Mouse (Mus musculus): ENCODE results near the gene Kif7. TPM values are rescaled to one million over a fixed set of nuclear protein-coding genes. Genes with fewer than 3 reads are reported as not detected.

Kif7 gene
- 0.60 and 0.71 TPM in 2 replicates for polyA plus RNA-seq (2012; ENCODE audit: insufficient read depth, insufficient read length, missing spikeins)

GRCm38 (mm10) chr7:79715187-79715981 lies at the start of gene Kif7:
Gene Kif7, minus strand, starts transcription at chr7:79715720.
- H3K4me3 ChIP-seq (ENCODE audit: insufficient read depth, low read length): peak within 1 kb of the TSS; percentile 74
- TF ChIP-seq POLR2A (IDR thresholded peaks at IDR 0.05; ENCODE audit: borderline replicate concordance, low read depth, low read length) (no peak), CTCF (IDR thresholded peaks at IDR 0.05; ENCODE audit: low read depth, low read length) (no peak)
- peaks cover 3% of the 10 kb centered on the region; the same call in 1 of the 2 replicates for H3K4me1 ChIP-seq (ENCODE audit: control insufficient read depth, insufficient read depth, low read length)
- H3K27ac ChIP-seq (ENCODE audit: insufficient read depth, low read depth, low read length): no peak within 1 kb of the TSS

- TF ChIP-seq CTCF (IDR thresholded peaks at IDR 0.05; ENCODE audit: low read depth, low read length) (no peak), POLR2A (IDR thresholded peaks at IDR 0.05; ENCODE audit: borderline replicate concordance, low read depth, low read length) (no peak)
- Histone ChIP-seq H3K4me1 (ENCODE audit: control insufficient read depth, insufficient read depth, low read length) (peaks cover 13% of the 10 kb centered on the region), H3K27ac (ENCODE audit: insufficient read depth, low read depth, low read length) (no peak overlapping the region), H3K4me3 (ENCODE audit: insufficient read depth, low read length) (no peak overlapping the region)
Measured at GRCm38 (mm10) chr7:79762106-79762505, 46.6 kb upstream of the Kif7 start.

- TF ChIP-seq CTCF (IDR thresholded peaks at IDR 0.05; ENCODE audit: low read depth, low read length): no peak
- H3K27ac ChIP-seq (ENCODE audit: insufficient read depth, low read depth, low read length): peak overlapping the region; percentile 26
Measured at GRCm38 (mm10) chr7:79761124-79761876, 45.8 kb upstream of the Kif7 start.

GRCm38 (mm10) chr7:79759766-79760165 lies 44.2 kb upstream of the Kif7 start:
- no peak for TF ChIP-seq CTCF (IDR thresholded peaks at IDR 0.05; ENCODE audit: low read depth, low read length)
- no peak for TF ChIP-seq POLR2A (IDR thresholded peaks at IDR 0.05; ENCODE audit: borderline replicate concordance, low read depth, low read length)
- no peak overlapping the region for H3K4me3 ChIP-seq (ENCODE audit: insufficient read depth, low read length)
- no peak overlapping the region for H3K27ac ChIP-seq (ENCODE audit: insufficient read depth, low read depth, low read length)
- H3K4me1 ChIP-seq (ENCODE audit: control insufficient read depth, insufficient read depth, low read length): peaks cover 13% of the 10 kb centered on the region

More at GRCm38 (mm10) chr7:79761124-79761876, 45.8 kb upstream of the Kif7 start:
- H3K4me3 ChIP-seq (ENCODE audit: insufficient read depth, low read length): no peak overlapping the region
- peaks cover 13% of the 10 kb centered on the region for H3K4me1 ChIP-seq (ENCODE audit: control insufficient read depth, insufficient read depth, low read length)

- no peak overlapping the region for H3K27ac ChIP-seq (ENCODE audit: insufficient read depth, low read depth, low read length)
- TF ChIP-seq POLR2A (IDR thresholded peaks at IDR 0.05; ENCODE audit: borderline replicate concordance, low read depth, low read length): no peak
- no peak for TF ChIP-seq CTCF (IDR thresholded peaks at IDR 0.05; ENCODE audit: low read depth, low read length)
Measured at GRCm38 (mm10) chr7:79758176-79758575, 42.7 kb upstream of the Kif7 start.

GRCm38 (mm10) chr7:79756334-79756733 lies 40.8 kb upstream of the Kif7 start:
- Histone ChIP-seq H3K27ac (ENCODE audit: insufficient read depth, low read depth, low read length) (no peak overlapping the region), H3K4me1 (ENCODE audit: control insufficient read depth, insufficient read depth, low read length) (peaks cover 5% of the 10 kb centered on the region), H3K4me3 (ENCODE audit: insufficient read depth, low read length) (no peak overlapping the region)
- TF ChIP-seq CTCF (IDR thresholded peaks at IDR 0.05; ENCODE audit: low read depth, low read length): no peak
- TF ChIP-seq POLR2A (IDR thresholded peaks at IDR 0.05; ENCODE audit: borderline replicate concordance, low read depth, low read length): no peak

More at GRCm38 (mm10) chr7:79758176-79758575, 42.7 kb upstream of the Kif7 start:
- Histone ChIP-seq H3K4me1 (ENCODE audit: control insufficient read depth, insufficient read depth, low read length) (peaks cover 13% of the 10 kb centered on the region), H3K4me3 (ENCODE audit: insufficient read depth, low read length) (no peak overlapping the region)

GRCm38 (mm10) chr7:79749511-79749910 lies 34.0 kb upstream of the Kif7 start:
- Histone ChIP-seq H3K4me3 (ENCODE audit: insufficient read depth, low read length) (no peak overlapping the region), H3K27ac (ENCODE audit: insufficient read depth, low read depth, low read length) (no peak overlapping the region), H3K4me1 (ENCODE audit: control insufficient read depth, insufficient read depth, low read length) (peaks cover 4% of the 10 kb centered on the region)
- no peak for TF ChIP-seq POLR2A (IDR thresholded peaks at IDR 0.05; ENCODE audit: borderline replicate concordance, low read depth, low read length)
- TF ChIP-seq CTCF (IDR thresholded peaks at IDR 0.05; ENCODE audit: low read depth, low read length): no peak

GRCm38 (mm10) chr7:79747659-79748058 lies 32.1 kb upstream of the Kif7 start:
- Histone ChIP-seq H3K27ac (ENCODE audit: insufficient read depth, low read depth, low read length) (no peak overlapping the region), H3K4me1 (ENCODE audit: control insufficient read depth, insufficient read depth, low read length) (peaks cover 17% of the 10 kb centered on the region), H3K4me3 (ENCODE audit: insufficient read depth, low read length) (no peak overlapping the region)
- TF ChIP-seq POLR2A (IDR thresholded peaks at IDR 0.05; ENCODE audit: borderline replicate concordance, low read depth, low read length) (no peak), CTCF (IDR thresholded peaks at IDR 0.05; ENCODE audit: low read depth, low read length) (no peak)

- Histone ChIP-seq H3K27ac (ENCODE audit: insufficient read depth, low read depth, low read length) (no peak overlapping the region), H3K4me1 (ENCODE audit: control insufficient read depth, insufficient read depth, low read length) (peaks cover 17% of the 10 kb centered on the region), H3K4me3 (ENCODE audit: insufficient read depth, low read length) (no peak overlapping the region)
- TF ChIP-seq CTCF (IDR thresholded peaks at IDR 0.05; ENCODE audit: low read depth, low read length) (no peak), POLR2A (IDR thresholded peaks at IDR 0.05; ENCODE audit: borderline replicate concordance, low read depth, low read length) (no peak)
Measured at GRCm38 (mm10) chr7:79744585-79744984, 29.1 kb upstream of the Kif7 start.

GRCm38 (mm10) chr7:79744051-79744450 lies 28.5 kb upstream of the Kif7 start:
- Histone ChIP-seq H3K27ac (ENCODE audit: insufficient read depth, low read depth, low read length) (no peak overlapping the region), H3K4me1 (ENCODE audit: control insufficient read depth, insufficient read depth, low read length) (peaks cover 17% of the 10 kb centered on the region), H3K4me3 (ENCODE audit: insufficient read depth, low read length) (no peak overlapping the region)
- TF ChIP-seq CTCF (IDR thresholded peaks at IDR 0.05; ENCODE audit: low read depth, low read length) (no peak), POLR2A (IDR thresholded peaks at IDR 0.05; ENCODE audit: borderline replicate concordance, low read depth, low read length) (no peak)
